ENCODE assay signal across 20 mouse cellular contexts in genomic region chr19:42006568-42006967, GRCm38 (mm10). TPM values are rescaled to one million over a fixed set of nuclear protein-coding genes. Genes with fewer than 3 reads are reported as not detected.
"Had no signal": no experiment of that assay in that cellular context is flagged by ENCODE, and none has a peak within 500 bp of the region (broad histone marks: within the 10 kb centered on the region; RNA-seq: fewer than 3 reads in every experiment).

No protein-coding gene starts in this region.

- H3K36me3 ChIP-seq: midbrain, embryonic 15.5 days; neural tube, embryonic 13.5 days; stomach, embryonic 15.5 days had no signal

- H3K4me2 ChIP-seq: limb, embryonic 13.5 days; midbrain, embryonic 11.5 days; midbrain, embryonic 15.5 days; neural tube, embryonic 13.5 days; stomach, embryonic 15.5 days had no signal

- H3K9ac ChIP-seq: limb, embryonic 13.5 days; liver, embryonic 14.5 days; midbrain, embryonic 15.5 days; neural tube, embryonic 13.5 days; stomach, embryonic 15.5 days had no signal

- H3K27ac ChIP-seq: layer of hippocampus, adult 2 months; left cerebral cortex, adult 2 months; limb, embryonic 13.5 days; liver, embryonic 14.5 days; midbrain, embryonic 15.5 days; neural tube, embryonic 13.5 days; stomach, embryonic 15.5 days had no signal

- H3K27me3 ChIP-seq: limb, embryonic 13.5 days; midbrain, embryonic 15.5 days; neural tube, embryonic 13.5 days; stomach, embryonic 15.5 days had no signal

- H3K4me1 ChIP-seq: midbrain, embryonic 15.5 days; neural tube, embryonic 13.5 days; stomach, embryonic 15.5 days had no signal

- H3K9me3 ChIP-seq: limb, embryonic 13.5 days; megakaryocyte, embryonic 14.5 days; midbrain, embryonic 15.5 days; neural tube, embryonic 13.5 days; stomach, embryonic 15.5 days had no signal

- DNase-seq: kidney, adult 9 months; kidney, postnatal 36 days; lung, adult 18-20 months; lung, postnatal 4 days; retina, postnatal 1 day; right cerebral cortex, postnatal 14 days; thymus, adult 2 months; thymus, postnatal 36 days had no signal

- ATAC-seq: intestine, postnatal 0 days; midbrain, embryonic 15.5 days had no signal

- H3K4me3 ChIP-seq: layer of hippocampus, adult 2 months; left cerebral cortex, adult 2 months; limb, embryonic 13.5 days; midbrain, embryonic 15.5 days; neural tube, embryonic 13.5 days; stomach, embryonic 15.5 days had no signal

RNA-seq across cellular contexts. Expression of gene Ankrd2, which starts 29.2 kb away (rescaled TPM):
- total RNA-seq: layer of hippocampus, adult 2 months; monocyte, adult 5-6 weeks had no signal
- polyA plus RNA-seq: midbrain, embryonic 11.5 days had no signal

RNA-seq across cellular contexts. Expression of gene Hoga1, which starts 38.8 kb away (rescaled TPM):
- total RNA-seq: monocyte, adult 5-6 weeks had no signal

RNA-seq across cellular contexts. Expression of gene 4933411K16Rik, which starts 45.5 kb away (rescaled TPM):
- polyA plus RNA-seq: lung, embryonic 16.5 days; midbrain, embryonic 15.5 days; neural tube, embryonic 13.5 days; stomach, embryonic 15.5 days had no signal
